Mouse (Mus musculus) layer of hippocampus, adult 2 months (tissue): ENCODE measurements around the gene Frmpd4. TPM values are rescaled to one million over a fixed set of nuclear protein-coding genes. Genes with fewer than 3 reads are reported as not detected.

Source experiments
- DNase-seq, 2 experiments: peaks; one replicate each; pipeline ENCODE4 v3.0.0; 2022; ENCODE audit warnings: low spot score in 2 of 2
- H3K27ac ChIP-seq: fragments of 200-600 bp; 2 replicates; pipeline ENCODE4 v1.8.1; 2022
- H3K4me3 ChIP-seq: fragments of 200-600 bp; 2 replicates; pipeline ENCODE4 v1.8.1; 2022; ENCODE audit warnings: mild to moderate bottlenecking
- CTCF ChIP-seq: fragments of 200-600 bp; conservative IDR thresholded peaks from 2 replicates; pipeline ENCODE4 v1.8.1; 2022; ENCODE audit warnings: antibody characterized with exemption, mild to moderate bottlenecking, moderate library complexity
- long read RNA-seq, 2 experiments: library from polyadenylated mRNA; stranded (forward); transcript quantifications; one replicate each; pipeline ENCODE4 v2.0.0; 2021; ENCODE audit warnings: borderline mapping rate in 2 of 2
- total RNA-seq, 2 experiments: library from RNA; stranded (reverse); gene quantifications; 2 replicates each; pipeline ENCODE4 v1.2.3; 2021

Gene Frmpd4
- total RNA-seq: 10 to 100 TPM; 52.6 to 53.1 TPM
- long read RNA-seq, experiment 1, full-length matches to known transcripts: 2 of 15 reads
- long read RNA-seq, experiment 1, partial matches to known transcripts: 10 of 15 reads
- long read RNA-seq, experiment 1, other reads (novel, unspliced or antisense): 3 of 15 reads
- long read RNA-seq, experiment 2, full-length matches to known transcripts: 5 of 26 reads
- long read RNA-seq, experiment 2, partial matches to known transcripts: 9 of 26 reads
- long read RNA-seq, experiment 2, other reads (novel, unspliced or antisense): 12 of 26 reads

- DNase-seq: no peak
- no peak within 1 kb of the TSS for H3K4me3 ChIP-seq
- no peak within 1 kb of the TSS for H3K27ac ChIP-seq
- no peak for TF ChIP-seq CTCF
Observed at GRCm38 (mm10) chrX:168577131-168577530, at the start of gene Frmpd4. Gene Frmpd4 (minus strand): TSS chrX:168577231.

- TF ChIP-seq CTCF: no peak
- Histone ChIP-seq H3K27ac (no peak overlapping the region), H3K4me3 (no peak overlapping the region)
- no peak for DNase-seq
Observed at GRCm38 (mm10) chrX:168595193-168595592, 18.2 kb upstream of the Frmpd4 start.

- DNase-seq: no peak
- H3K27ac ChIP-seq: no peak overlapping the region
- H3K4me3 ChIP-seq: no peak overlapping the region
- peak; percentile 54 for TF ChIP-seq CTCF
Observed at GRCm38 (mm10) chrX:168584303-168584702, 7.3 kb upstream of the Frmpd4 start.

- DNase-seq: no peak
- Histone ChIP-seq H3K4me3 (no peak overlapping the region), H3K27ac (no peak overlapping the region)
- TF ChIP-seq CTCF: no peak
Observed at GRCm38 (mm10) chrX:168571808-168572207, 5.2 kb downstream of the Frmpd4 start.

GRCm38 (mm10) chrX:168569231-168569630, 7.8 kb downstream of the Frmpd4 start:
- DNase-seq: peak; percentile 8 to 17
- Histone ChIP-seq H3K27ac (no peak overlapping the region), H3K4me3 (no peak overlapping the region)
- TF ChIP-seq CTCF: no peak

- Histone ChIP-seq H3K27ac (no peak overlapping the region), H3K4me3 (no peak overlapping the region)
- TF ChIP-seq CTCF: no peak
- no peak for DNase-seq
Observed at GRCm38 (mm10) chrX:168505254-168505653, 71.8 kb downstream of the Frmpd4 start.

GRCm38 (mm10) chrX:168455233-168455632, 121.8 kb downstream of the Frmpd4 start:
- Histone ChIP-seq H3K27ac (no peak overlapping the region), H3K4me3 (no peak overlapping the region)
- no peak for TF ChIP-seq CTCF
- no peak for DNase-seq

GRCm38 (mm10) chrX:168431206-168431605, 145.8 kb downstream of the Frmpd4 start:
- DNase-seq: no peak
- Histone ChIP-seq H3K27ac (no peak overlapping the region), H3K4me3 (no peak overlapping the region)
- TF ChIP-seq CTCF: no peak

- TF ChIP-seq CTCF: no peak
- H3K4me3 ChIP-seq: no peak overlapping the region
- DNase-seq: peak; percentile 39 to 48
- H3K27ac ChIP-seq: peak overlapping the region; percentile 23; the same call in 1 of the 2 replicates
Observed at GRCm38 (mm10) chrX:168429814-168430213, 147.2 kb downstream of the Frmpd4 start.

GRCm38 (mm10) chrX:168415403-168415802, 161.6 kb downstream of the Frmpd4 start:
- Histone ChIP-seq H3K4me3 (no peak overlapping the region), H3K27ac (no peak overlapping the region)
- peak; percentile 72 for TF ChIP-seq CTCF
- DNase-seq: peak; percentile 21 to 38

GRCm38 (mm10) chrX:168403512-168403911, 173.5 kb downstream of the Frmpd4 start:
- no peak for TF ChIP-seq CTCF
- no peak overlapping the region for H3K4me3 ChIP-seq
- no peak for DNase-seq
- no peak overlapping the region for H3K27ac ChIP-seq

GRCm38 (mm10) chrX:168350431-168350830, 226.6 kb downstream of the Frmpd4 start:
- TF ChIP-seq CTCF: no peak
- H3K4me3 ChIP-seq: no peak overlapping the region
- no peak for DNase-seq
- H3K27ac ChIP-seq: no peak overlapping the region

- DNase-seq: no peak
- TF ChIP-seq CTCF: no peak
- H3K27ac ChIP-seq: no peak overlapping the region
- H3K4me3 ChIP-seq: no peak overlapping the region
Observed at GRCm38 (mm10) chrX:168349320-168350225, 227.5 kb downstream of the Frmpd4 start.
